In genomic region chr13:55634639-55635127, GRCm38 (mm10) we compare ENCODE assay signal across 8 mouse cellular contexts. TPM values are rescaled to one million over a fixed set of nuclear protein-coding genes. Genes with fewer than 3 reads are reported as not detected.
DNase-seq lines count a peak whose midpoint lies in the region; ATAC-seq lines count a peak whose summit lies in the region.

Ddx46 (plus strand) TSS chr13:55635027.

- peak; percentile 92 to 98 for ATAC-seq in hematopoietic stem cell, adult 5-6 weeks (replicated peaks in 1 of 2; ENCODE audit: insufficient read depth in 1 of 2, low FRiP score in 2 of 2, low TSS enrichment in 1 of 2, low read depth in 1 of 2, poor library complexity in 2 of 2, severe bottlenecking in 2 of 2)

- DNase-seq in MEL-GATA-1-ER (ENCODE audit: extremely low read depth, low read depth): peak; percentile 83
- peak; percentile 89 for DNase-seq in cerebellum, adult 8-10 months
- DNase-seq in forelimb bud, embryonic 11.5 days (ENCODE audit: low read depth, low spot score): peak; percentile 91
- peak; percentile 80 for DNase-seq in layer of hippocampus, adult 9-11 months
- peak; percentile 94 for DNase-seq in lung, postnatal 10 days
- DNase-seq in ovary, postnatal 36 days (ENCODE audit: low spot score): peak; percentile 88
- peak; percentile 90 for DNase-seq in thymus, postnatal 25 days

RNA-seq across cellular contexts. Expression of gene Ddx46, which starts in this region (rescaled TPM):
- total RNA-seq in hematopoietic stem cell, adult 5-6 weeks (2017): 109 and 122 TPM in 2 replicates

Comparison
In these comparisons a context has a peak if more than half of its experiments do, and no peak if none do; other contexts are left out.
1. Peak in every context shown above with its lines: DNase-seq and ATAC-seq.